Mouse (Mus musculus) spleen, postnatal 10 days (tissue): ENCODE measurements around the gene Tbkbp1.
A peak's percentile ranks its signal among the peaks of the same experiment; 100 is the strongest.

Experiments used
- DNase-seq, 2 experiments: peaks; one replicate each; pipeline ENCODE4 v3.0.0; 2021 to 2022; ENCODE audit warnings: low spot score in 2 of 2

The Tbkbp1 gene

GRCm38 (mm10) chr11:97127470-97128223, 23.6 kb downstream of the Tbkbp1 start:
- DNase-seq = no peak

- peak; percentile 34 to 76 for DNase-seq
These were observed 24.4 kb downstream of the Tbkbp1 start for GRCm38 (mm10) chr11:97126645-97127468.

- no peak for DNase-seq
These were observed 26.8 kb downstream of the Tbkbp1 start for GRCm38 (mm10) chr11:97124266-97125036.

GRCm38 (mm10) chr11:97123282-97123890, 27.9 kb downstream of the Tbkbp1 start:
- DNase-seq = no peak

- no peak for DNase-seq
These were observed 30.7 kb downstream of the Tbkbp1 start for GRCm38 (mm10) chr11:97120641-97121040.

- no peak for DNase-seq
These were observed 31.1 kb downstream of the Tbkbp1 start for GRCm38 (mm10) chr11:97120221-97120620.

- DNase-seq = no peak
These were observed 35.5 kb downstream of the Tbkbp1 start for GRCm38 (mm10) chr11:97115797-97116196.

GRCm38 (mm10) chr11:97114671-97115601, 36.4 kb downstream of the Tbkbp1 start, which contains the start of gene Tbx21:
Tbx21 (minus strand) TSS chr11:97115331.
- DNase-seq = no peak

- DNase-seq = no peak
These were observed 38.7 kb downstream of the Tbkbp1 start for GRCm38 (mm10) chr11:97112519-97113125.

- no peak for DNase-seq
These were observed 42.3 kb downstream of the Tbkbp1 start for GRCm38 (mm10) chr11:97108976-97109375.

- DNase-seq = no peak
These were observed 47.2 kb downstream of the Tbkbp1 start for GRCm38 (mm10) chr11:97104091-97104483.

GRCm38 (mm10) chr11:97103163-97104090, 47.9 kb downstream of the Tbkbp1 start:
- no peak for DNase-seq

- peak; percentile 59 to 87 for DNase-seq
These were observed 49.6 kb downstream of the Tbkbp1 start for GRCm38 (mm10) chr11:97101722-97102121.

GRCm38 (mm10) chr11:97098791-97099190, 52.5 kb downstream of the Tbkbp1 start:
- DNase-seq = no peak

- no peak for DNase-seq
These were observed 56.7 kb downstream of the Tbkbp1 start for GRCm38 (mm10) chr11:97094600-97094999.

GRCm38 (mm10) chr11:97086365-97086764, 64.9 kb downstream of the Tbkbp1 start:
- DNase-seq = no peak
